Mouse (Mus musculus) hindbrain, postnatal 0 days (tissue): ENCODE measurements around the gene Dcn. TPM values are rescaled to one million over a fixed set of nuclear protein-coding genes. Genes with fewer than 3 reads are reported as not detected.

Source experiments
- ATAC-seq: fragments of 200-750 bp; cut with Nextera tagmentation; 2 replicates; pipeline ENCODE4 v1.8.0; 2017; ENCODE audit warnings: mild to moderate bottlenecking, moderate TSS enrichment, moderate library complexity
- DNase-seq: peaks from one replicate; pipeline ENCODE4 v3.0.0-alpha.2; 2015; ENCODE audit warnings: low spot score
- H3K27ac ChIP-seq: fragments of 300-500 bp; sonication (generic); 2 replicates; pipeline ENCODE4 v1.5.1; 2014; ENCODE audit warnings: mild to moderate bottlenecking
- H3K27me3 ChIP-seq: fragments of 300-500 bp; sonication (generic); 2 replicates; pipeline ENCODE4 v1.6.1; 2014; ENCODE audit warnings: low read length, mixed read lengths; ENCODE audit not compliant: insufficient read depth
- H3K36me3 ChIP-seq: fragments of 300-500 bp; sonication (generic); 2 replicates; pipeline ENCODE4 v1.6.1; 2014; ENCODE audit warnings: low read length, mixed read lengths; ENCODE audit not compliant: insufficient read depth
- H3K4me1 ChIP-seq: fragments of 300-500 bp; sonication (generic); 2 replicates; pipeline ENCODE4 v1.6.1; 2014; ENCODE audit warnings: antibody characterized with exemption, low read length, mixed read lengths; ENCODE audit not compliant: insufficient read depth
- H3K4me2 ChIP-seq: fragments of 300-500 bp; sonication (generic); 2 replicates; pipeline ENCODE4 v1.6.1; 2014; ENCODE audit warnings: low read depth, mild to moderate bottlenecking, low read length, moderate library complexity, mixed read lengths
- H3K4me3 ChIP-seq: fragments of 300-500 bp; sonication (generic); 2 replicates; pipeline ENCODE4 v1.5.1; 2014; ENCODE audit warnings: low read length
- H3K9ac ChIP-seq: fragments of 300-500 bp; sonication (generic); replicated peaks from 2 replicates; pipeline ENCODE4 v1.6.1; 2014; ENCODE audit warnings: mild to moderate bottlenecking, low read length, moderate library complexity, mixed read lengths
- H3K9me3 ChIP-seq: fragments of 300-500 bp; sonication (generic); 2 replicates; pipeline ENCODE4 v1.6.1; 2016; ENCODE audit warnings: low read length, mixed read lengths
- CTCF ChIP-seq: IDR thresholded peaks from 2 replicates; pipeline ENCODE4 v1.5.1; 2016; ENCODE audit warnings: antibody characterized with exemption, control low read depth, low read depth
- WGBS: fragments of 180-500 bp; shearing (Covaris S2); extraction: QIAGEN DNeasy Blood & Tissue Kit; methylation state at CpG from one replicate; pipeline ENCODE4 v1.1.7; 2014; 5-methylcytosine and 5-hydroxymethylcytosine counted together
- polyA plus RNA-seq: library from polyadenylated mRNA; unstranded; fragments of >200 nt; fragmentation: Nextera tagmentation; extraction: Ambion mirVana; gene quantifications from 2 replicates; pipeline ENCODE4 v1.2.1, GENCODE M21; 2015
- total RNA-seq: library from RNA; depleted of rRNA; stranded (reverse); fragments of >200 nt; gene quantifications from 2 replicates; pipeline ENCODE4 v1.2.3, GENCODE M21; 2014; rRNA removed

Dcn gene
- total RNA-seq: 46.8 and 47.8 TPM in 2 replicates
- polyA plus RNA-seq: 73.9 and 76.2 TPM in 2 replicates

DNA sequence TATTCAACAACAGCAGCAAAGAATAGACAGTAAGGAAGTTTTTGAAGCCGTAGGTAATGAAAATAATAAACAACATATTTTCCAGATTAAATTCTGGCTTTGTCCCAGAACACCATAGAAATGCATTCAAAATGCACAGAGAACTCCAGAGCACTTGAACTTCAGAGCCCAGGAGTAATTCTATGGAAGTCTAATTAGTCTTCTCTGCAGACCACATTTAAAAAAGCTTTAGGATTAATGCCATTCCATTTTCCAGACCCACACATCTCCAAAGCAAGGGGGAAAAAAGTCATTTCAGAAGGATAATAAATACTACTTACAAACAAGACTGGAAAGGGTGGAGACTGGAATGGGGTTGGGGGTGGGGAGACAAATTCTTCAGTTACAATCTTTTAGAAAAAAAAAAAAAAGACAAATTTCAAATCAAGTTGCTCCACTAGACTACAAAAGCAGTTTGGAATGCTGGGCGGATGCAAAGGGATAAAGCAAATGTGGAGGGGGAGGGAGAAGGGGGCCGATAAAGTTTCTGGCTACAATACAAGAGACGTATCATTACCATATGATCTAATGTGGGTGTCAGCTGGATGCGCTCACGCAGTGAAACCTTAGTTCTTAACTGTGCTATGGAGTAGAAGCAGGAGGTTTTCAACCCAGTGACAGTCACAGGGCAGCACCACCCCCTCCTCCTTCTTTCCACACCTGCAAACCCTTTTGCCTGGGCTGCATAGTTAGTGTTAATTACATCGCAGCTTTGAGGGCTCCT lies at the start of gene Dcn:
TSS of gene Dcn (plus strand) at position 606 of the 763 bp plus-strand sequence.
- TF ChIP-seq CTCF: no peak
- DNase-seq (no peak), ATAC-seq (no peak)
- Histone ChIP-seq H3K4me3 (no peak within 1 kb of the TSS), H3K9me3 (no peaks in the 10 kb centered on the region), H3K9ac (no peak within 1 kb of the TSS), H3K36me3 (no peaks in the 10 kb centered on the region), H3K27ac (no peak within 1 kb of the TSS), H3K27me3 (no peaks in the 10 kb centered on the region), H3K4me2 (peak within 1 kb of the TSS; percentile 31), H3K4me1 (no peaks in the 10 kb centered on the region)
- 8% methylated on average over 7 of the region's 7 CpGs for WGBS

DNA sequence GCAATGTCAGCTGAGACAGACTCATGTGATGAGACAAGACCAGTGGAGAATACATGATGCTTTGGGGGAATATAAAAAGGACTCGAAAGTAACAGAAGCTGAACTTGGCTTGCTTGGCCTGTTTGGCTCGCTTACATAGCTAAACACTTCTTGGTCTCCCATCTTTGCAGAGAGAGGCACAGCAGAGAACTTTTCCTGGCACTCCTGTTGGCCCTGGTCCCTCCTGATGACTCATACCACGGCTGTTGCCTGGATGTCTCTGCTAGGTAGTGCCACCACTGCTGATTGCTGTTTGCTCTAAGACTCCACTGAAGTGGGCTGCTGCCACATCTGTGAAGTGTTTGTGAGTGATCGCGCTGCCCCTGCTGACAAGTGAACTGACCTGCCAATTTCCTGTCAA lies 42.7 kb upstream of the Dcn start:
- no peaks in the 10 kb centered on the region for H3K9me3 ChIP-seq
- H3K4me1 ChIP-seq: no peaks in the 10 kb centered on the region
- ATAC-seq (no peak), DNase-seq (peak; percentile 3)
- H3K27ac ChIP-seq: no peak overlapping the region
- WGBS: 76% methylated on average over 5 of the region's 5 CpGs
- no peaks in the 10 kb centered on the region for H3K36me3 ChIP-seq
- no peak overlapping the region for H3K4me3 ChIP-seq
- H3K27me3 ChIP-seq: no peaks in the 10 kb centered on the region
- no peak overlapping the region for H3K4me2 ChIP-seq
- no peak for TF ChIP-seq CTCF
- H3K9ac ChIP-seq: no peak overlapping the region

DNA sequence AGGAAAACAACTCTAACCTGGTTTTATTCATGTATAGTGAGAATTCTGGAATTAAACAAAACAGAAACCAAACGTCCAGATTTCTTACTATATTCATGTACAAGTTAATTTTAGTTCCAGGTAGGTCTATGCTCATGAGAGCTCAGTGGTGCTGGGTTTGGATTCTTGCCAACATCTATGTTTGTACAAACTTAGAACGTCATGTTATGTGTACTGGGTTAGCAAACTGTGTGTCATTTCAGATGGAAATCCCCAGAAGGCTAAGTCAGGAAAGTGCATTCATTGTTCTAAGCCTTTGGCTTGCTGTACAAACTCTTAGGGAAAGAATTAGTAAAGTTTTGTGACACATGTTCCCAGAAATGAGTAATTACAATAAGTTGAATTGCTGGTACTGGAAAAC lies 37.1 kb upstream of the Dcn start:
- 65% methylated on average over 2 of the region's 2 CpGs for WGBS
- Histone ChIP-seq H3K9ac (no peak overlapping the region), H3K4me2 (no peak overlapping the region), H3K9me3 (no peaks in the 10 kb centered on the region), H3K4me3 (no peak overlapping the region), H3K27me3 (no peaks in the 10 kb centered on the region), H3K36me3 (no peaks in the 10 kb centered on the region), H3K4me1 (no peaks in the 10 kb centered on the region), H3K27ac (no peak overlapping the region)
- DNase-seq (no peak), ATAC-seq (no peak)
- TF ChIP-seq CTCF: no peak

DNA sequence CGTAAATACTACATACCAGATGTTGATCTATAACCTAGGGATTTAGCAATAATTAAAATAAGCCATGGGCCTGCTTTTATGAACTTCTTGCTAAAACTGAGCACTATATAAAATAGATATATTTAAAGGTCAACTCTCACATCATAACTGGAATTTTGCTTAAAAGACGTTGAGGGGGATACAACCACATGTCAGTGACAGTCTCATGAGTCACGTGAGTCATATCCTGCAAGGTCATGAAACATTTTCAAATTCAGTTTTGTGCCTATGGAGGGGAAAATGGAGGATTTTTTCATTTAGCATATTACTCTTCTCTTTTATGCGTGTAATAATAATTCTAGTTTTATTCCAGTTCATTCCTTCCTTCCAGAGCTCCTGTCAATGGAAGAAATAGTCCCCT lies 32.9 kb upstream of the Dcn start:
- Histone ChIP-seq H3K27me3 (no peaks in the 10 kb centered on the region), H3K27ac (no peak overlapping the region), H3K4me1 (no peaks in the 10 kb centered on the region), H3K9ac (no peak overlapping the region), H3K9me3 (no peaks in the 10 kb centered on the region), H3K4me2 (no peak overlapping the region), H3K36me3 (no peaks in the 10 kb centered on the region), H3K4me3 (no peak overlapping the region)
- WGBS: 87% methylated on average over 4 of the region's 4 CpGs
- no peak for ATAC-seq
- no peak for TF ChIP-seq CTCF
- no peak for DNase-seq

DNA sequence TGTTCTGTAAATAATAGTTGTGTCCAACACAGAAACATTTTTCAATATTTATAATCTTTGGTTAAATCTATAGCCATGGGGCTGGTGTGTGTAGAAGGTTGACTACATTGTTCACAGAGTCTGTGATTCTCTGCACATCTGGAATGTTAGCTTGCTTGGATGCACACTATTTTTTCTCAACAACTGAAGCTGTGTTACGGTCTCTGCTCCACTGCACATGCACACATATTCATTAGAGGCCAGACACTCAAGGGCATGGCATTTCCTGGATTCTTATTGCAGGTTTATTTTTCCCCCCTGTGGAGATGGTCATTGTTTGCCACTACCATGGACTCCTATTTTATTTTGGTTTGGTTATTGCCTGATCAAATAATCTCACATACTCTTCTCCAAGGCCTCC lies 26.5 kb upstream of the Dcn start:
- H3K4me3 ChIP-seq: no peak overlapping the region
- no peak overlapping the region for H3K4me2 ChIP-seq
- H3K27me3 ChIP-seq: no peaks in the 10 kb centered on the region
- no peak for DNase-seq
- H3K27ac ChIP-seq: no peak overlapping the region
- no peak overlapping the region for H3K9ac ChIP-seq
- 58% methylated on average over 1 of the region's 1 CpGs for WGBS
- no peaks in the 10 kb centered on the region for H3K36me3 ChIP-seq
- no peak for ATAC-seq
- no peak for TF ChIP-seq CTCF
- no peaks in the 10 kb centered on the region for H3K4me1 ChIP-seq
- no peaks in the 10 kb centered on the region for H3K9me3 ChIP-seq

DNA sequence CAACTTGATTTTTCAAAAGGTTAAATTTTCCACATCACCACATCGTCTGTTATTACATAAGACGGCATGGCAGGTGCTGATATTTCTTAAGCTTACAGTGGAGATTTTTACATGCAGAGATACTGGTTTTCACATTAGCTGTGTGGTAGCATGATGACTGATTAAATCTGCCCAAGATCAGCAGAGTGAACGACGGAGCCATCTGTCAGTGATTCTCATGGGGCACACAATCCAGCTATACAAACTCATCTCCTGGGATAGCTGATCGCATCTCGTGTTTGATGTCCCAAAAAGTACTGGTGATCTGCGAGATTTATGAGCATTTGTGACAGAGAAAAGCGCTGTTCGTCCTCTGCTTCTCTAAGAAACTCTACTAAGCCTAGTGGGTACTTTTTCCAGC lies 25.9 kb upstream of the Dcn start:
- WGBS: 57% methylated on average over 9 of the region's 9 CpGs
- peak; percentile 14 for DNase-seq
- H3K4me2 ChIP-seq: no peak overlapping the region

DNA sequence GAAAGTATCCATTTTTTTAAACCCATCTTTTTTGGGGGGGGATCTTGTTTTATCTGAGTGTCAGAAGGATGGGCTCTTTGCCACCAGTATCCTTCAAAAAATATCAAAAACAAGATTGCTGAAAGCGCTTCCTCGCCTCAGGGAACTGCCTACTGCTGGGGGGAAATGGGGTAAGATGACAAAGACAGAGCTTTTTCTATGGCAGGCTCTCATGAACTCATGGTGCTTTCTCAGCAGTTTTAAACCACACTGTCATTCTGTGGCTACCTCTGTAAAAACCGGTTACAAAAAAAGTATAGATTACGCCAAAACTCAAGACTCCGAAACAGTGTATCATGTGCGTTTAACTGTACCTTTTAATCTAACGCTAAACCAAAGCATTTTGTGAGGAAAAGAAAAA lies 22.4 kb upstream of the Dcn start:
- H3K9ac ChIP-seq: no peak overlapping the region

More for the DNA sequence above, 25.9 kb upstream of the Dcn start:
- Histone ChIP-seq H3K4me1 (no peaks in the 10 kb centered on the region), H3K36me3 (no peaks in the 10 kb centered on the region), H3K27ac (no peak overlapping the region), H3K4me3 (no peak overlapping the region), H3K27me3 (no peaks in the 10 kb centered on the region), H3K9me3 (no peaks in the 10 kb centered on the region), H3K9ac (no peak overlapping the region)
- TF ChIP-seq CTCF: no peak
- no peak for ATAC-seq

More for the DNA sequence above, 22.4 kb upstream of the Dcn start:
- 89% methylated on average over 7 of the region's 7 CpGs for WGBS
- H3K4me3 ChIP-seq: no peak overlapping the region
- H3K9me3 ChIP-seq: no peaks in the 10 kb centered on the region
- no peaks in the 10 kb centered on the region for H3K36me3 ChIP-seq
- H3K4me2 ChIP-seq: no peak overlapping the region
- DNase-seq (no peak), ATAC-seq (no peak)
- H3K27ac ChIP-seq: no peak overlapping the region
- H3K4me1 ChIP-seq: no peaks in the 10 kb centered on the region
- TF ChIP-seq CTCF: no peak
- no peaks in the 10 kb centered on the region for H3K27me3 ChIP-seq
